Mouse (Mus musculus) heart, embryonic 14.5 days (tissue): ENCODE data around the gene Stard10. TPM values are rescaled to one million over a fixed set of nuclear protein-coding genes. Genes with fewer than 3 reads are reported as not detected.

Source experiments
- ATAC-seq: fragments of 200-750 bp; cut with Nextera tagmentation; 2 replicates; pipeline ENCODE4 v1.8.0; 2017; ENCODE audit warnings: low read depth, moderate TSS enrichment; ENCODE audit not compliant: insufficient number of reproducible peaks, insufficient read depth, low FRiP score
- H3K27ac ChIP-seq, 2 experiments: fragments of 200-500 bp in 1 of 2; fragments of 300-500 bp in 1 of 2; sonication (generic) in 1 of 2; replicated peaks in 1 of 2; 2 replicates each; pipeline ENCODE4 v1.5.1; 2012 to 2014; ENCODE audit warnings: low read depth in 2 of 2, low read length in 2 of 2, control low read depth in 1 of 2, mild to moderate bottlenecking in 1 of 2, mixed read lengths in 1 of 2; ENCODE audit not compliant: control insufficient read depth in 1 of 2, insufficient read depth in 1 of 2
- H3K27me3 ChIP-seq: fragments of 300-500 bp; sonication (generic); 2 replicates; pipeline ENCODE4 v1.6.1; 2014; ENCODE audit warnings: mild to moderate bottlenecking, low read length, control low read depth; ENCODE audit not compliant: control insufficient read depth, insufficient read depth
- H3K36me3 ChIP-seq: fragments of 300-500 bp; sonication (generic); 2 replicates; pipeline ENCODE4 v1.6.1; 2014; ENCODE audit warnings: mild to moderate bottlenecking, control low read depth, low read length, mixed read lengths; ENCODE audit not compliant: control insufficient read depth, insufficient read depth
- H3K4me1 ChIP-seq, 2 experiments: fragments of 200-500 bp in 1 of 2; fragments of 300-500 bp in 1 of 2; sonication (generic) in 1 of 2; 2 replicates each; pipeline ENCODE4 v1.6.1; 2012 to 2014; ENCODE audit warnings: low read length in 2 of 2, control low read depth in 1 of 2, mixed read lengths in 1 of 2; ENCODE audit not compliant: control insufficient read depth in 2 of 2, insufficient read depth in 2 of 2
- H3K4me2 ChIP-seq: fragments of 300-500 bp; sonication (generic); 2 replicates; pipeline ENCODE4 v1.6.1; 2014; ENCODE audit warnings: mild to moderate bottlenecking, low read length
- H3K4me3 ChIP-seq, 2 experiments: fragments of 200-500 bp in 1 of 2; fragments of 300-500 bp in 1 of 2; sonication (generic) in 1 of 2; 2 replicates each; pipeline ENCODE4 v1.5.1; 2012 to 2014; ENCODE audit warnings: low read length in 2 of 2, mild to moderate bottlenecking in 2 of 2, control low read depth in 1 of 2, low read depth in 1 of 2, moderate library complexity in 1 of 2; ENCODE audit not compliant: control insufficient read depth in 1 of 2, insufficient read depth in 1 of 2
- H3K9ac ChIP-seq: fragments of 300-500 bp; sonication (generic); 2 replicates; pipeline ENCODE4 v1.6.1; 2014; ENCODE audit warnings: mild to moderate bottlenecking, low read length
- H3K9me3 ChIP-seq: fragments of 300-500 bp; sonication (generic); 2 replicates; pipeline ENCODE4 v1.6.1; 2016; ENCODE audit warnings: low read length, control low read depth; ENCODE audit not compliant: control insufficient read depth
- WGBS: fragments of 180-500 bp; shearing (Covaris S2); extraction: QIAGEN DNeasy Blood & Tissue Kit; methylation state at CpG from one replicate; pipeline ENCODE4 v1.1.7; 2014; 5-methylcytosine and 5-hydroxymethylcytosine counted together
- polyA plus RNA-seq: library from polyadenylated mRNA; unstranded; fragments of >200 nt; fragmentation: Nextera tagmentation; extraction: Ambion mirVana; gene quantifications from 2 replicates; pipeline ENCODE4 v1.2.1, GENCODE M21; 2014

The Stard10 gene
- polyA plus RNA-seq, 1 experiment from 2014 or later: 61.7 TPM

GRCm38 (mm10) chr7:101385866-101386452, 69.1 kb downstream of the Stard10 start:
- Histone ChIP-seq H3K9ac (no peak overlapping the region), H3K27me3 (no peaks in the 10 kb centered on the region), H3K4me3 (no peak overlapping the region), H3K27ac (no peak overlapping the region), H3K36me3 (peaks cover 23% of the 10 kb centered on the region), H3K9me3 (no peaks in the 10 kb centered on the region), H3K4me1 (peaks cover 30 to 33% of the 10 kb centered on the region in 2 experiments), H3K4me2 (no peak overlapping the region)
- ATAC-seq: no peak
- WGBS: 54% methylated on average over 10 of the region's 10 CpGs

DNA sequence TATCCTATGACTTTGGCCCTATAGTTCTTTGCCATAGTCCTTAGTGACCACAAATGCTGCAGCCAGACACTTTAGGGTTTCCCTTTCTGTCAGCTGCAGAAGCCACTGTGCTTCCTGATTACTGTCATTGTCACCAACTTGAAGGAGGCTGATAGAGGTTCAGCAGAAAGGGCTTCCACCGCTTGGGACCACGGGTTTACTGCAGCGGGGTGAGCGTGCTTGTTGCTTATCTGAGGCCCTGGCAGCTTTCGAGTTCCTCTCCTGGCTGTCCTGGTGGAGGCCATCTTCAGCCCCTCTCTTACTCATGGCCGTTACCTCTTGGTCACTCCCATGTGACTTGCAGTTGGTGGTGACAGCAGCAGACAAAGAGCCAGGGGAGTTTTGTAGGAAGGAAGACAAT, 72.4 kb downstream of the Stard10 start:
- 29% methylated on average over 6 of the region's 6 CpGs for WGBS

DNA sequence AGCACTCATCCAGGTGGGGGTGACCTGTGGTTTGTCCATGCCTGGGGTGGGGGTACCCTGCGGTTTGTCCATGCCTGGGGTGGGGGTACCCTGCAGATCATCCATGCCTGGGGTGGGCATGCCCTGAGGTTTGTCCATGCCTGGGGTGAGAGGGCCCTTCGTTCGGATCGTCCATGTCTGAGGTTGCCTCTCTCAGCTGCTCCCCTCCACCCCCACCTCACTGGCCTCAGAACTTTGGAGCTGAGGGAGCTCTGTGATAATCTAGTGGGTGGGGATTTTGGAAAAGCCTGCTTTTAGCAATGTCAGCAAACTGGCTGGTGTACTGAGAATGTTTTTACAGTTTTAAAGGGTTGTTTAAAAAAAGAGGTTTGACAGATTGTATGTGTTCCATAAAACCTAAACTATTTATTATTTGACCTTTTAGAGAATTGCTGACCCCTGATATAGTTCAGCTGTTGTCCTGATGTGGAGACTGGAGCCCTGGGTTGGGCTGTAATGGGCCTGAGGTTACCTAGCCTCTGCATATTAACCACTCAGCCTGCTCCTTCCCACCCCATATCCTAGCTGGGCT, 75.1 kb downstream of the Stard10 start:
- no peak overlapping the region for H3K4me2 ChIP-seq

More for the DNA sequence above, 72.4 kb downstream of the Stard10 start:
- H3K27me3 ChIP-seq: no peaks in the 10 kb centered on the region
- no peak overlapping the region for H3K4me3 ChIP-seq
- H3K4me2 ChIP-seq: no peak overlapping the region
- H3K9ac ChIP-seq: no peak overlapping the region
- H3K9me3 ChIP-seq: no peaks in the 10 kb centered on the region
- peaks cover 62 to 63% of the 10 kb centered on the region in 2 experiments for H3K4me1 ChIP-seq
- peaks cover 23% of the 10 kb centered on the region for H3K36me3 ChIP-seq
- H3K27ac ChIP-seq: peak overlapping the region in 1 of 2 experiments; percentile 27; a peak in 1 of 4 replicates
- ATAC-seq: no peak

GRCm38 (mm10) chr7:101393015-101393414, 76.1 kb downstream of the Stard10 start:
- Histone ChIP-seq H3K4me3 (no peak overlapping the region), H3K4me2 (no peak overlapping the region), H3K36me3 (peaks cover 28% of the 10 kb centered on the region), H3K4me1 (peaks cover 51 to 52% of the 10 kb centered on the region in 2 experiments), H3K27ac (peak overlapping the region; percentile 78 to 86), H3K9ac (peak overlapping the region; percentile 27; the same call in 1 of the 2 replicates), H3K27me3 (no peaks in the 10 kb centered on the region), H3K9me3 (no peaks in the 10 kb centered on the region)
- WGBS: 12% methylated on average over 4 of the region's 4 CpGs
- no peak for ATAC-seq

More for the DNA sequence above, 75.1 kb downstream of the Stard10 start:
- Histone ChIP-seq H3K27ac (no peak overlapping the region), H3K36me3 (peaks cover 31% of the 10 kb centered on the region), H3K9me3 (no peaks in the 10 kb centered on the region), H3K4me1 (peaks cover 51 to 52% of the 10 kb centered on the region in 2 experiments), H3K27me3 (no peaks in the 10 kb centered on the region), H3K4me3 (no peak overlapping the region), H3K9ac (no peak overlapping the region)
- no peak for ATAC-seq
- WGBS: 65% methylated on average over 4 of the region's 4 CpGs

GRCm38 (mm10) chr7:101393694-101394504, 77.0 kb downstream of the Stard10 start:
- Histone ChIP-seq H3K27ac (peak overlapping the region; percentile 78 to 86), H3K36me3 (peaks cover 28% of the 10 kb centered on the region), H3K9ac (peak overlapping the region; percentile 55; the same call in 1 of the 2 replicates), H3K4me1 (peaks cover 48% of the 10 kb centered on the region in 2 experiments), H3K27me3 (no peaks in the 10 kb centered on the region), H3K9me3 (no peaks in the 10 kb centered on the region), H3K4me3 (peak overlapping the region in 1 of 2 experiments; percentile 15; a peak in 2 of 4 replicates), H3K4me2 (peak overlapping the region; percentile 47)
- 43% methylated on average over 8 of the region's 8 CpGs for WGBS
- peak; percentile 68 for ATAC-seq

GRCm38 (mm10) chr7:101394569-101394968, 77.7 kb downstream of the Stard10 start:
- 59% methylated on average over 3 of the region's 3 CpGs for WGBS

DNA sequence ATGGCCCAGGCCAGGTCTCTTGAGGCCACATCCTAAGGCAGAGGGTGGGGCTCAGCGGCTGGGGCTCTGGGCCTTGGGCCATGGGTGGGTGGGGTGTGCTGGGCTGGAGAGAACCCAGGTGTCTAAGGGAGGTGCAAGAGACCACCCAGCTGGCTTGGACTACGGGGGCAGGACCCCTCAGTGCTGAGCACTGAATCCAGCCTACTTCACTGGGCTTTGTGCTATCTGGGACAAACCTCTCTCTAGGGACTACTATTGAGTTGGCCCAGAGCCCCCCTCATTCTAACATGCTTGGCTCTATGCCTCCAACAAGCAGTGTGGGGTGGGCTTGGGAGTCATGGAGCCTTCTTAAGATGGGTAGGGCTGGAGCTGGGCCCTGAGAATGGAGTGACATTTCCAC, 78.6 kb downstream of the Stard10 start:
- H3K9ac ChIP-seq: no peak overlapping the region
- peak overlapping the region; percentile 47; the same call in 1 of the 2 replicates for H3K4me2 ChIP-seq
- H3K4me3 ChIP-seq: peak overlapping the region in 1 of 2 experiments; percentile 15; a peak in 1 of 4 replicates
- peaks cover 40% of the 10 kb centered on the region for H3K36me3 ChIP-seq
- H3K27me3 ChIP-seq: no peaks in the 10 kb centered on the region
- no peak for ATAC-seq
- H3K9me3 ChIP-seq: no peaks in the 10 kb centered on the region
- peaks cover 37 to 40% of the 10 kb centered on the region in 2 experiments for H3K4me1 ChIP-seq
- H3K27ac ChIP-seq: no peak overlapping the region
- 74% methylated on average over 2 of the region's 2 CpGs for WGBS

More at GRCm38 (mm10) chr7:101394569-101394968, 77.7 kb downstream of the Stard10 start:
- Histone ChIP-seq H3K27me3 (no peaks in the 10 kb centered on the region), H3K9ac (peak overlapping the region; percentile 55; the same call in 1 of the 2 replicates), H3K4me3 (peak overlapping the region in 1 of 2 experiments; percentile 15; a peak in 3 of 4 replicates), H3K4me1 (peaks cover 43 to 47% of the 10 kb centered on the region in 2 experiments), H3K9me3 (no peaks in the 10 kb centered on the region), H3K36me3 (peaks cover 32% of the 10 kb centered on the region), H3K4me2 (peak overlapping the region; percentile 47), H3K27ac (peak overlapping the region; percentile 78 to 86; a peak in 3 of 4 replicates)
- ATAC-seq: no peak
